Mouse (Mus musculus): ENCODE measurements around the gene Clip1.
"Not testable (repeated sequence)": the region's sequence is repeated elsewhere in the genome, so short reads cannot be mapped to it uniquely, and the experiment has no call there.

Gene Clip1

DNA sequence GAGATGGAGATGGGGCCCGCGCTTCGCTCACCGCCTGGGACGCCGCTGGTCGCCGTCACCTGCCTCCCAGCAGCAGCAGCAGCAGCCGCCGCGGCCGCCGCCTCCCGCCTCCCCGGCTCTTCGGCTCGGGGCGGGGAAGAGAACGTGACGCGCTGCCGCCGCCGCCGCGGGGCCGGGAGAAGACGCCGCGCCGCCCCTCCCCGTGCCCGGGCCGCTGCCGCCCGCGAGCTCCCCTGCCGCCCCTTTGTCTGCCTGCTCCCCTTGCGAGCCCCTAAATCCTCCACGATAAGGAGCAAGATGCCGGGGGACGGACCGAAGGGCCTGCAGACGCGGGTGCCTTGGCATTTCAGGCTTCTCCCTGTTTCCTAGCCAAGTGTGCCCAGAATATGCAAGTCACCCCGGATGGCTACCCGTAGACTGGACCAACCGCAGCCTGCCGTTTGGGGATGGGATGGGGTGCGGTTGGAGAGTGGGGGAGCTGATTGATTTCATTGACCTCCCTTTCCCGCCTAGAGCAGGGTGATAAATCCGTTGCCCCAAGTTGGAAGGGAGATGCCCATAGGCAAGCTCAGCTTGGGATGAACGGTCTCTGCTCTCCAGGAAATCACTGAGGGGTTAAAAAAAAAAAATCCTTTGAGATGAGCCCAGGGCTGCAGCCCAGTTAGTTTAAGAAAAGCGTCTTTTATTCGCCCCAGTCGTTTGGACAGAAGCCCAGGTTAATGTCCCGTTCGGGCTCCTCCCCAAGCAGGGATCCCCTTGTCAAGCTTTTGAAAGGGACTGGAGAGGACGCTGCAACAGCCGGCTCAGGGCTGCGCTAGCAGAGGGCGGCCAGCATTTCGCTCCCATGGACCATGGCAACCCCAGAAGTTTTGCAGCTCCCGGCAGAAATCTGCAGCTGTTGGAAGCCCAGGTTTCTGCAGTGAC lies at the start of gene Clip1:
Gene Clip1 (minus strand): TSS at position 398 of the 924 bp plus-strand sequence.
- peak; percentile 47 for DNase-seq (ENCODE audit: low spot score)

DNA sequence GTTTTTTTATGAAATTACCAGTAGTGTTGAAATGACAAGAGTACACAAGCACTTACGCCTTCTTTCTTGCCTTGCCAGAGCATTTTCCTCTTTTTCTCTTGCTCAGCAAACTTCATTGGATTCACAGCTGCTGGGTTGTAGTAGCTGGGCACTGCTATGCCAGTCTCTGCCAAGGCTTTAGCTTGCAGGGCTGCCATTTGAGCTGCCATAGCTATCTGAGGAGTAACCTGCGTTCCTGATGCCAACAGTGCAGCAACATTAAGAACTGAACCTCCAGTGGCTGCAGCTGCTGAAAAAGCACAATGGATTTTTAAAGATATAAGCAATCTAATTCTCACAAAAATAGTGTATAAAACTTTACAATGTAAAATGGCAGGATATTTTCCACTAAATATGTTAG lies 46.6 kb upstream of the Clip1 start:
- DNase-seq (ENCODE audit: low spot score): no peak

DNA sequence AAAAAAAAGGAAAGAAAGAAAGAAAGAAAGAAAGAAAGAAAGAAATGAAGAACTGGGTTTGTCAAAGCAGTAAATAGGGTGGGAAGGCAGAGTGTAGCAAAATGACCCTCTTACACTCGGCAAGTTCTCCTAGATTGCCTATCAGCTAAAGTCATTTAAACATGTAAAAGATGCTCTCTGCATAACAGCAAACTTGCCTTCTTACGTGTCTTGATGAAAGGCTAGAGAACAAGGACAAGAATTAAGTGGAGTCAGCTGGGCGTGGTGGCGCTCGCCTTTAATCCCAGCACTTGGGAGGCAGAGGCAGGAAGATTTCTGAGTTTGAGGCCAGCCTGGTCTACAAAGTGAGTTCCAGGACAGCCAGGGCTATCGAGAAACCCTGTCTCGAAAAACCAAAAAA lies 39.4 kb upstream of the Clip1 start:
- DNase-seq (ENCODE audit: low spot score): not testable (repeated sequence)

DNA sequence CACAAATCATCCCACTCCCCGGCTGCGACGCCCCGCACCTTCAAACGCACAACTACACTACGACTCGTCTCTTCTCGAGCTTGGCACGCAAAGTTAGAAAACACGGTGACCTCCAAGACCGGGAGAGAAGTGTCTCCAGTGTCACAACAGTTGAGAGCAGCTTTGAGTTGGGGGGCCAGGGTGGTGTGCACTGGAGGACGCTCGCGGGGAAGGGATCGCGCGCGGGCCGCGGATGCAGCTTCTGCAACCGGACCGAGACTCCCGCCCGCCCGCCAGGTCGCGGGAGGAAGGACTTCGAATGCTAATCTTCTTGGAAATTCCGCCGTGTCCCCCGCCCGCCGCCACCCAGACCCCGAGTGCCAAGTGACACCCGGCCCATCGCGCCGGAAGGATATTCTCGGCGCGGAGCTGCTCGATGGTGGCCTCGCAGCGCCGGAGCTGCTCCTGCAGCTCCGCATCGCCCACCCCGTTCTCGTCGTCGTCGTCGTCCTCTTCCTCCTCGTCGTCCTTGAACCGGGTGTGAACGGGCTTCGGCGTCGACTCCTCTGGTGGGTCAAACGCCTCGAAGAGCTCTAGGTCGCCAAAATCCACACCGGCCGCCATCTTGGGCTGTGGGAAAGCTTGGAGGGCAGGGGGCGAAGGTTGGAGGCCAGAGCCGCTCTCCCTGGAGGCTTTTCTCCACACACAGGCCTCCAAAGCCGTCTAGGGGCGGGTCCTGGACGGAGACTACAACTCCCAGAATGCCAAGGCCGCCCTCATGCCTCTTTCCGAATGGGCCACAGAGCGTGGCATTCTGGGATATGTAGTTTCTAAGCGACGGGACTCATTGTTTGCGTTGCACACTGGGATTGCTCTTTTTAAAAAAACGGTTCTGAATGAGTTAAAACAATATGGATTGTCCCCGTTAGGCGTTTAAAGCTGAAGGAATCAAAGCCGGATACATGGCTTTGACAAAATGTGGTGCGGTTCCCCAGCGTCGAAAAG lies 36.2 kb upstream of the Clip1 start, which contains the start of gene Zcchc8:
Gene Zcchc8 (minus strand): TSS at position 773 of the 984 bp plus-strand sequence.
- DNase-seq (ENCODE audit: low spot score): peak; percentile 93

DNA sequence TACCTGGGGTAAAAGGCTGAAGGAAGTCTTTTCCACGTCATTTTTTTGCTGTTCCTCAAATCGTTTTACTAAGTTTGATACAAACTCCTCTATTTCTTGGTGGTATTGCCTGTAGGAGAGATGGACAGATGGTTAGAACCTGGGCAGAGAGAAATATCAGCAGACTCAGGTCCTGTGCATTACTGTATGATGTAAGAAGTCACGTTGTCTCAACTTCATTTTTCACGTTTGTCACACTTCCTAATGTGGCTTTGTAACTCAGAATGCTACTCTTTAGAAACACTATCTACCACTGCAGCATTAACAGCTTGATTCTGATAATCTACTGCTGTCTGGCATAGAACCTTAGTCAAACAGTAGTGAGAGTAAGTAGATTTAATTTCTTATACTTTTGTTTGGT lies 30.2 kb upstream of the Clip1 start:
- no peak for DNase-seq (ENCODE audit: low spot score)

DNA sequence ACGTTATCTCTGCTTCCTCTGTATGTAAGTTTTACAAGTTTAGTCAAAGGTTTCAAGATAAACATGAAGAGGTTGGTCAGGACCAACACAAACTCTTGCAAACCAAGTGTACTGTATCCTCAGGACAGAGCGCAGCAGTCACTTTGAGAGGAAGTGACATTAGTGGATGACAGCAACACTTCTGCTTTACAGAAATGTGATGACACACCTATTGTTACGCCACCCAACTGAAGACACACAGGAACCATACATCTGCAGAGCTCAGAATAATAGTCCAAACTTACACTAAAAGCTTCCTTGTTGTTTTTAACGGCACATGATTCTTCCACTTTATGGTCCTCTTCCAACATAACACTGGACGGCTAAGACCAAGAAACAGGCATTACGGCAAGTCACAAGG lies 29.4 kb upstream of the Clip1 start:
- no peak for DNase-seq (ENCODE audit: low spot score)

DNA sequence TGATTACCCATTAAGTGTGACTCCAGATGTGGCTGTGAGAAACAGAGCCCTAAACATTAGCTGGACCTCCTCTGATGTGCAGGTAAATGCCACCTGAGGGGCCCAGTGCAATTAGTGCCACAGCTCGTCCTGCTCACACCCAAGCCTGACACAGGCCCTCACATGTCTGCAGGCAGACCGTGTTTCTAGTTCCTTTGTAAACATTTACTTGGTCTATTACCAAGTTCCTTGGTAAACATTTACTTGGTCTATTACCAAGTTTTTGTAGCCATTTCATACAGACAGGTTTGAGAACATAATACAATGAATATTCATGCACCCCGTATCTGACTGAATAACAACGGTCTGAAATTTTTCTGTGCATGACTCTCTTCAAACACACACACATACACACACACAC lies 25.2 kb upstream of the Clip1 start:
- no peak for DNase-seq (ENCODE audit: low spot score)

DNA sequence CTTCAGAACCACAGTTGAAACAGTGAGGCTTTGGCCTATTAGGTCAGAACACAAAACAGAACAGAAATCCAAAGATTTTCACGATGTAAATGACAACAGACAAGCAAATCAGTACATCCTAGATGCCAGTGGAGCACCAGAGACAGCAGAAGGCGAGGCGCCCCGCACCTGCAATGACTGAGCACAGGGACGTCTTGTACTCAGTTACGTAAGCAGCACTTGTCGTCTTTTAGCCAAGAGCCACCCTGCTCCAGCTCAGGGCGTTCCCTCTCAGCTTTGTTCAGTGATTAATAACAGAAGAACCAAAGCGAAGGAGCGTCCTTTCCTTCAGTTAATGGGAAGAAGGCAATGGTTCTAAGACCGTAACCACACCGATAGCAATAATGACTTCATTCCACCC lies 24.2 kb upstream of the Clip1 start:
- no peak for DNase-seq (ENCODE audit: low spot score)

DNA sequence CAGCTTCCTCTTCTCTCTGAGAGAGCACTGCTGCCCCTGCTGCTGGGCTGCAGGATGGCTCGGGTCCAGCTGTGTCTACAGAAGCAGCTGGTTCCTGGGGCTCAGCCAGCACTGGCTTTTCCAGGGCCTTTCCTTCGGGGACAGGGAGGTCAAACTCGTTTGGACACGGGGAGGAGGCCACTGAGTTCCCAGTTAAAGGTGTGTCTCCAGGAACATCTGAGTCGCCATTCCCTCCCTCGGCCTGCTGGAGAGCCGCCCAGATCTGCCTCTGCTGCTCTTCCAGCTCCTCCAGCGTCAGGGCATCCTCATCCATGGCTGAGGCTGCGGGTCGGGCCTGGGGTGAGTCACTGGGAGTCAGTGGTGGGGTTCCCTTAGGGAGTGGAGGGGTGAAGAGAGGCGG lies 16.2 kb upstream of the Clip1 start:
- peak; percentile 47 for DNase-seq (ENCODE audit: low spot score)

DNA sequence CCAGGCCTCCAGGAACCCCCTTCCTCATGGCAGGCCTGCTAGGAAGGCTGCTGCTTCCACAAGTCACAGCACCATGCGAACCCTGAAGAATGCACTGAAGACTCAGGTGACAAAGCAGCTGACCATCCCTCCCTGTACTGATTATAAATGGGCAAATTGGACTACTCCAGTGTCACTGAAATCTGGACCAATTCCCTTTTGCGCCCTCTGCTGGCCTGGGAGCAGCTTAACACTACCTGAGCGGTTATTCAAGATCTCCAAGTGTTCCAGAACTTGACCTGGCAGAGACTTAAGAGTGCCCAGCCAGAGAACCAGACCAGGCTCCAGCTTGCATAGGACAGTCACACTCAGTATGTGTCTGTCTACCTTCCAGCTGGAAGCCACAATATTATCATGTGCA lies 14.8 kb upstream of the Clip1 start:
- peak; percentile 43 for DNase-seq (ENCODE audit: low spot score)

DNA sequence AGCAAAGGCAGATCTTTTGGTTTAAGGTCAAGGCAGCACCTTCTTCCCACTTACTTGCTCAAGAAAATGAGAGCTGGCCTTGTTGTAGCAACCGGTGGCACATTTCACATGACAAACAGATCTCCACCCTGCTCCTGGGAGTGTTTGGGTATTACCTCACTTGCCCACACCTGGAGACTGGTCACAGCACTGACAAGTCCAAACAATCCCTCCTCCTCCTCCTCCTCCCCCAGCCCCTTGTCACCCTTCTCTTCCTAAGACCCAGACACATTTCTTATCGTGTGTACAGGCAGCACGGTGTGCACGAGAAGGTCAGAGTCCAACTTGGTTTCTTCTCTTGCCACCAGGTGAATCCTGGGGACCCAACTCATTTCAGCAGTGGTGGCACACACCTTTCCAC lies 12.5 kb upstream of the Clip1 start:
- no peak for DNase-seq (ENCODE audit: low spot score)

DNA sequence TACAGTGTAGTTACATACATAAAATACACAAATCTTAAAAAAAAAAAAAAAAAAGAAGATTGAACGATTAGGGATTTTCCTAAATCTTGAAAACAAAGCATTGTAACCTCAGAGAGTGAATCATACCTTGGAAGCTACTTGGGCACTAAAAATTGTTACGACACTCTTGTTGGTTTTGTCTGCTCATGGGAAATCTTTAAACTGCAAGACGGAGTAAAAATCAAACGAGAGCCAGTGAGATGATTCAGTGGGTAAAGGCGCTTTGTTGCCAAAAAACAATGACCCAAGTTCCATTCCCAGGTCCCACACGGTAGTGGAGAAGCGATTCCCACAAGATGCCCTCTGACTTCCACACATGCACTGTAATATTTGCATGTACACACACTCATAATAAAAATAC lies 11.8 kb upstream of the Clip1 start:
- DNase-seq (ENCODE audit: low spot score): no peak

DNA sequence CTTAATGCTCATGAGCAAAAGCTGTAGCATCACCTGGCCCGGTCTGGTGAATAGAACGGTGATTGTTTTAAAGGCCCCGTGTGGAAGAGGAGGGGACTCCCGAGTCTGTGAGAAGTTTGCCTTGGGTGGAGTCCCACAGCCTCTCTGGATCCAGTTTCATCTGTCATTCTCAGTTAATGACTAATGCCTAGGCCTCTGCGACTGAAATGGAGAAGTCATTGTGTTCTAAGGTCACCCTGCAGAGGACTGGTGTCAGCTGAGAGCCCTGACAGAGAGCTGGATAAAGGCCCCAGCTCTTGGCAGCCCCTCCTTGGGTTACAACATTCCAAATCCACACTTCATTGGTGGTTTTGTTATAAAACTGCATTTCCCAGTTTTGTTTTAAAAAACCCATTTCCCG lies 10.1 kb upstream of the Clip1 start:
- DNase-seq (ENCODE audit: low spot score): no peak

DNA sequence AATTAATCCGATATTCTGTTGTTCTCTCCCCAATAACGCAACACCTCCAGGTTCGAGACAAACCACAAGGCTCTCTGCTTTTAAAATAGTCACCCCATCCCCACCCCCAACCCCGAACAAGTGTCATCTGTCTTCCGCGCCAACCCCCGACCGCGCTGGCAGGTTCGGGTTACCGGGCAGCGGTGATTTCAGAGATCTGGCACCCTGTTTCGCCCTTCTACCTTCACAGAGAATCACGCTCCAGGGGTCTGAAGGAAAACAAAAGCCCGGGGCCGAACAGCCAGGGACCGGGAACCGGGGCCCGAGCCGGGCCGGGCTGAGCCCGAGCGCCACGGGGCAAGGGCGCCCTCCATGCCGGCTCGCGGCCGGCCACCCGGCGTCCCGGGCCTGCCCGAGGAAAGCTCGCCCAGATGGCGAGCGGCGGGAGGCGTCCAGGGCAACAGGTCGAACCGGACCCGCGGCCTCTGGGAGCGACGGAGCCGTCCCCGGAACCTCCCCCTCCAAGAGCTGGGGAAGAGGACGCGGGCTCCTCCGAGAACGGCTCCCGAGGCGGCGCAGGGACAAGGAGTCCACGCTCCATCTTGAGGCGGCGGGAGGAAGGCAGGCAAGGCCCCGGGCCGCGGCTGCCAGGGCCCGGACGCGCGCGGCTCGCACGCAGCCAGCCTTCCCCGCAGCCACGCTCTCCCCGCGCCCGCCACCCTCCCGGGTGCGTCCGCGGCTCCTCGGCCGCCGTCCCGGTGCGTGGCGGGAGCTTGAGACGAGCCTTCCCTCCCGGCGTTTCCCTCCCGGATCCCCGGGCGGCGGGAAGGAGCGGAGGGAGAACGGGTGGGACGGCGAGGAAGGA lies 819 bp downstream of the Clip1 start:
- DNase-seq (ENCODE audit: low spot score): no peak

DNA sequence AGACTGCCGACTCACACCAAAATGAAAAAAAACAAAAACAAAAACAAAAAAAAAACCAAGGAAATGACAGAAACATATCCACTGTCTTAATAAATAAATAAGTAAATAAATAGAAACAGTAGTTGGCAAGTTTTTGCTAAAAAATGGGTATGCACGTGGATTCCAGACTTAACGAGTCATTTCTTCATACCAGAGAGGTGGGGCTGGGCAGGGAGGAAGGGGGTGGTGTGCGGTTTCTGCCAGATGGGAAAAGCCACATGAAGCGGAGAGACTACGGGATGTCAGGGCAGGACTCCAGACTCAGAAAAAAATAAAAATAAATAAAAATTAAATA lies 1.4 kb downstream of the Clip1 start:
- no peak for DNase-seq (ENCODE audit: low spot score)

DNA sequence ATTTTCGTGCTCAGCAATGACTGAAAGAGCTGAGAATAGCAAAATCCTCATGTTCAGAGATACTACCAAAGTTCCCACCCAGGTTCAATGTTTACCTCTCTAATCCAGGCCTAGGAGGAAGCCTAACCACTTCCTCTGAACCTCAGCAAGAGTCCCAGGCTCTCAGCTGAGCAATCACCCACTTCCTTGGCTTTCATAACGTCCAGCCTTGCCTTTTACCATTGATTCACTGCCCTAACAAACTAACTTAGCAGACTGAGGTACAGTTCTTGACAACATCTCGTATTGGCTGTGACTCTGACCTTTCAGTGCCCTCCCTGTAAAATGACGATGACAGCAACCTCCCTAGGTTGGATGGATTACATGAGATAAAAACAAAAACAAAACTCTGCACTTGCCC lies 2.0 kb downstream of the Clip1 start:
- no peak for DNase-seq (ENCODE audit: low spot score)

DNA sequence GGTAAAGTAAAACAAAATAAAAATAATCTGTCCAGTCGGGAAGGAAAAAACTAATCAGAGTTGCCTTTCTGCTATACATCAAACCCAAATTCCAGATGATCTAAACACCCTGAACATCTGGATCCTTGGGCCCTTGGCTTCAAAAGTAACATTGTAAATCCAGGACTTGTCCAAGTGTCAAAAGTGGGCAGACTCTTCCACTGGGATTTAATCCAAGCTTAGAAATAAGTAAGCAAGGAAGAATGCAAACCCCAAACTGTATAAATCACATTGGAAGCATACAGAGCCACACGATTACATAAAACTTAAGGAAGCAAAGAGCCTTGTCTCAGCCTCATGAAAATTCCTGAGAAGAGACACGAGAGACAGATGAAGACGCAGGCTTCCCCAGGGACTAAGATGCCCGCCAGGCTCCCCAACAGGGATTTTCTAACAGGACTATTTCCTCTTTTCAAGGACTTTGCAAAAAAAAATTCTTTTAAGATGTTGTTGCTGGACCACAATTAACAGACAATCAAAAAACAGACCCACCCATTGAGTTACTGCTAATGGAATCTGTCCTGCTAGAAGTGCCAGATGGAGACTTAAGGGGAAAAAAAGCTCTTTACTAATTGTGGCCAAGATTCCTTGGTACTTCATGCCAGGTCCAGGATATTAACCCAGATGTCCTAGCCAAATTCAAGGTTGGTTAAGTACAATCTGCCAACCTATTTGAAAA lies 4.7 kb downstream of the Clip1 start:
- no peak for DNase-seq (ENCODE audit: low spot score)

DNA sequence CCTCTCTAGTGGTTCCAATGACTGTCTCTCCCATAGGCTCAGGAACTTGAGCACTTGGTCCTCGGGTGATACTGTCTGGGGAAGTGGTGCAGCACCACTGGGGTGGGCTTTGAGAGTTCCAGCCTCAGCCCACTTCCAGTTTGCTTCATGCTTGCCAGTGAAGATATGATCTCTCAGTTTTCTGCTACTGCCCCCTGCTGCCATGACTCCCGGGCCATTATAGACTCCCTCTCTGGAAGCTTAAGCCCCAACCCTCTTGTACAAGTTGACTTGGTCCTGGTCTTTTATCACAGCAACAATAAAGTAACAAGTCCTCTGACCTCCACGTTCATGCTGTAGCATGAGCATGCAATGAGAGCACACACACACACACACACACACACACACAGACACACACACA lies 5.3 kb downstream of the Clip1 start:
- no peak for DNase-seq (ENCODE audit: low spot score)

DNA sequence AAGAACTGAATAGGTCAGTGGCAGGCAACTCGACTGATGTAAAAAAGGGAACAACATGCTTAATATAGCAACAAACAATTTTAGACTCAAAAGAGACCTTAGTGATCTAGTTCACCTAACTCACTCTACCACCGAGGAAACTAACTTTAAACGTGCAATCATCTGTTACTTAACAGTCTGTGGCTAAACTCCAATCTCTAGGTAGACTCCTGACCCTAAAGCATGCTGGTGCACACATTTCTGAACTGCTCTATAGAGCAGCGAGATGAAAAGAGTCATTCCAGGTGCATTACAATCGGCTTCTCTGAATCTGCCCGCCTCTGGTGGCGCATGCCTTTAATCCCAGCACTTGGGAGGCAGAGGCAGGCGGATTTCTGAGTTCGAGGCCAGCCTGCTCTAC lies 8.7 kb downstream of the Clip1 start:
- no peak for DNase-seq (ENCODE audit: low spot score)

DNA sequence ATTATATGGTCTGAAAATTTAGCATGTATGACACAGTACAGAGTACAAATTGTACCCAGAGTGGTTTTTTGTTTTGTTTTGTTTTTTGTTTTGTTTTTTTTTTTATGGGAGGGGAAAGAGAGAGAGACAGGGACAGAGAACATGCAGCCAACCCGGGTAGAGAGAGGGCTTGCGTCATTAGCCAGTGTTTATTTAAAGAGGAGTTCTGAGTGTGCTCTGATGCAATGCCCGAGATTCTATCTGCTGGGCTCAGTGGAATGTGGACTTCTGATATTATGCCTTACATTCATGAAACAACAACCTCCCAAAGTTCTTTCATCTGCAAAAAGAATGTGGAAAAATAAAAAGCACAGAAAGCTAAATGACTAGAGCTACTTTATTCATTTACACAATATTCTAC lies 9.2 kb downstream of the Clip1 start:
- DNase-seq (ENCODE audit: low spot score): no peak

DNA sequence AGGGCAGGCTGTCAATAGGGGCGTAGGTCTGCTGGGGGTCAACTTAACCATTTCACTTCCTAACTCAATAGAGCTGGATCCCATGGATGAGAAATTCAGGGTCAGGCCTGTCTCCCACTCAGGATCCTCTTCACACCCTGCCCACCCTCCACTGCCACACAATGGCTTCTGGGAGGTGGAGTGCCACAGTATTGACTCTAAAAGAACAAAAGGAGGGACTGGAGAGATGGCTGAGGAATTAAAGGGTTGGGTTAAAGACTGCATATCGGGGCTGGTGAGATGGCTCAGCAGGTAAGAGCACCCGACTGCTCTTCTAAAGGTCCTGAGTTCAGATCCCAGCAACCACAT lies 13.0 kb downstream of the Clip1 start:
- no peak for DNase-seq (ENCODE audit: low spot score)
